Mouse (Mus musculus): ENCODE measurements around the gene Crls1.

The Crls1 gene

DNA sequence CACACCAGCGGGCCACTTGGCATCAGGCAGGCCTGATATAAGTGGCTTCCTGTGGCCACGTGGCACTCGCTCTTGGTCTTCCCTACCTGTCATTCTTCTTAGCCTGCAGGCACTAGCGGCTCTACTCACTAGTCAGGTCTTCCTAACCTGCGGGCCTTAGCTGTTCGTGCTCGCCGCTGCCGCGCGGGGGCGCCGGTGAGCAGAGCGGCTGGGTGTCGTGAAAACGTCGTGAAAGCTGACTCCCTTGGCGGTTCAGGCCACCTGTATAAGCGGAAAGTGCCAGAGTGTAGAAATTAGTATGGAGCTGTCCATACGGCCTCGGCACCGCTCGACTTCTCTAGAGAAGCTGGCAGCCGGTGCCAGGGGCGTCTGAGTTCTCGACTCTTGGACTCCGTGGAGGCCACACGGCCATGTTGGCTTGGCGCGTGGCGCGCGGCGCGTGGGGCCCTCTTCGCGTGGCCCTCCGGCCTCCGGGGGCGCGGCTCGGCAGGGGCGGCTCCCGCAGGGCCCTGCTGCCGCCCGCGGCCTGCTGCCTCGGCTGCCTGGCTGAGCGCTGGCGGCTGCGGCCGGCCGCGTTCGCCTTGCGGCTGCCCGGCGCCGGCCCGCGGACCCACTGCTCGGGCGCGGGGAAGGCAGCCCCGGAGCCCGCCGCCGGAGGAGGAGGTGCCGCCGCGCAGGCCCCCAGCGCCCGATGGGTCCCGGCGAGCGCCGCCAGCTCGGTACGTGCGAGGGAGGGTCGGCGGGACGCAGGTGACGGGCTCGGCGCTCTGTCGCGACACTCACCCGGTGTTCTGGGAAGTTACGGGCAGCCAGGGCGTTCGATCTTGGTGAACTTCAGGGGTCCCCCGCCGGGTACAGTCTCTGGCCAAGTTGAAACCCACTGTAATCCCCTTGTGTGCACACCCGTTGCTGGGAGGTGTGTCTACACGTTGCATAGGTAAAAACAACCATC, at the start of gene Crls1:
TSS of gene Crls1 (plus strand) at position 260 of the 952 bp plus-strand sequence.
- peak; percentile 92 for DNase-seq (ENCODE audit: low read depth, low spot score)

DNA sequence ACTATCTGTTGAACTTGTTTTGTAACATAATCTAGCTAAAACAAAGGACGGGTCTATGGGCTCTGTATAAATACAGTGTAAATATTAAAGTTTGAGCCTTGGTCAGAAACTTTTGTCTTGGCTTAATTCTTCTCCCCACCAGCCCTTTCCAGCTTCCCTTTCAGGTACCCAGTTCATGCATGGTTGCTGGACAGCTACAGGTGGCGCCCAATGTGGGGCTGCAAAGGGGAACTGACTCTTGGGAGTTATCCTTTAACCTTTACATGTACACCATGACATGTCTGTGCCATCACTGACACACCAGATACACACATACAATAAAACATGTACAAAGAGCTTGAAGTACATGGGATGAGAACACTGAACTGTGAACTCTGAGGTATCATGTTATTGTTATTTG, 43.5 kb upstream of the Crls1 start:
- DNase-seq (ENCODE audit: low read depth, low spot score) = no peak

DNA sequence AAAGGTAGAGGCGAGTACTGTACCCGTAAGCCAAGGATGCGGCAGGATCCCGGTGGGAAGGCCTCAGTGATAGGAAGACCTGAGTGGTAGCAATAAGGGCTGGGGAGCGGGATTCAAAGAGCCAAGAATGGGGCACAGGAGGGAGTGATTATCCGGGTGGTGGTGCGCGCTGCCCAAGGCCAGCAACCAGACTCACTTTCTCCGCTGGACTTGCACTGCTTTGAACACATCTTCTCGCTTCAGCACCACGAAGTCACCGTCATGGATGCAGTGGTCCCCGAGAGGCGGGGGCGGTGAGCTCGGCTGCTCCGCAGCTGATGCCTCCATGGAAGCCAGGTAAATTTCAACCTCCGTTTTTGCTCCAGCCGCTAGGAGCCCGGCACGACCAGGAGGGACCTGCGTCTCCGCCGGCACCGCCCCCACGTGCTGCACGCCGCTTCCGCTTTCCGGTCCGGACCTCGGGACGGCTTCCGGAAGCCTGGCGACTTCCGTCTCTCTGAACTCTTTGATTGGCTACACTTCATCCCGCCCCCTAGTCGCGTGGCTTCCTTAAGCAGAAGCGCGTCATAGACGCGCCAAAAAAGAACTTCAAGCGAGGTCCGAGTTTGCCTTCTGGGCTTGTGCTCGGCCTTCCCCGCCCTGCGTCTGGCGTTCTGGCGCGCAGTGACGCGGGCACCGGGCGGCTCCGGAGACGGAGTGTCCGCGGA, 30.7 kb upstream of the Crls1 start, which contains the start of the genes Trmt6 and Mcm8:
TSS of gene Trmt6 (minus strand) at position 448 of the 707 bp plus-strand sequence.
TSS of gene Mcm8 (plus strand) at position 534 of the 707 bp plus-strand sequence.
- DNase-seq (ENCODE audit: low read depth, low spot score) = peak; percentile 91

DNA sequence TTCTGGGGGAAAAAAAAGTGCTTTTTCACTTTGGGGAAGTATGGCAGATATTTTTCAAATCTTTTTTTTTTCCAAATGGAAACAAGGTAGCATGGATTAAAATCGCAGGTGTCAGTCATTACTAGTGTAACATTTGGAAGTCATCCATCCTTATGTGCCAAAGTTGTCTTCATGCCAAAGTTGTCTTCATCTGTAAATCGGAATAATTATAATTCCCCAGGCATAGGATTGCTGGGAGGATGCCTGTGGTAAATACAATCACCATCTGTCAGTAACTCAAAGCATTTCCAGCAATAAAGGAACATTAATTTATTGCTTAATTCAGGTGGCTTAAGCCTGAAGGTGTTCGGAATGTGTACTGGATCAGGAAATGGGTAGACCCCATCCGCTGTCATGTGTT, 5.4 kb upstream of the Crls1 start:
- DNase-seq (ENCODE audit: low read depth, low spot score) = no peak

DNA sequence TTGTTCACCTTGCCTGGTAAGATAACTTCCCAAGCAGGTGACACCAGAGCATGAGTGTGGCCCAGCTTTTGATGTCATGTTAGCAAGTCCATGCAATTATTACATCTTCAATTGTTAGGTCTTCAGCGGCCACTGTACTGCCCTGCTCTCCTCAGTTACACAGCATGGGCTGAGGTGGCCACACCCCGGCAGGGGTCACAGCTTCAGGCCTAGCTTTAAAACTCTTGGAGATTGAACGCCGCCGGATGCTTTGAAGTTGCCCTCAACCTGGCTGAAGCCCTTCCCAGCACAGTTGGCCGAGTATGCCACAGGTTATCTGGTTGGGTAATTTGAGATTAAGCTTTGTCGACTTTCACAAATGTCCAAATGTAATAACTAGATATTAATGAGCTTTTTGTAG, 1.1 kb downstream of the Crls1 start:
- DNase-seq (ENCODE audit: low read depth, low spot score) = no peak

DNA sequence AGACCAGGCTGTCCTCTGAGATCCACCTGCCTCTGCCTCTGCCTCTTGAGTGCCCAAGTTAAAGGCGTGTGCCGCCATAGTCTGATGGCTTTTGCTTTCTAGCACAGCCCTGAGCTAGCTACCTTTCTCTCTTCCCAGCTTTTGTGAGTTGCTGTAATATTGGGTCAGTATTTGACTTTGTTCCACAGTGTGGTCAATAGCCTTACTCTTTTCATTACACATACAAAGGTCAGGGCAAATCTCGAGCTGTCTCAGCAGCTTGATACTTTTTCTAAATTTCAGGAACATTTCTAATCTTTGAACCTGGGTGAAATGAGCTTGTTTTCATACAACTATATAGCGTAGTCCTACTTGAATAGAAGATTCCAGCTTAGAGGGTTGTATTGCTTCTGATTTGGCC, 1.9 kb downstream of the Crls1 start:
- DNase-seq (ENCODE audit: low read depth, low spot score) = no peak

DNA sequence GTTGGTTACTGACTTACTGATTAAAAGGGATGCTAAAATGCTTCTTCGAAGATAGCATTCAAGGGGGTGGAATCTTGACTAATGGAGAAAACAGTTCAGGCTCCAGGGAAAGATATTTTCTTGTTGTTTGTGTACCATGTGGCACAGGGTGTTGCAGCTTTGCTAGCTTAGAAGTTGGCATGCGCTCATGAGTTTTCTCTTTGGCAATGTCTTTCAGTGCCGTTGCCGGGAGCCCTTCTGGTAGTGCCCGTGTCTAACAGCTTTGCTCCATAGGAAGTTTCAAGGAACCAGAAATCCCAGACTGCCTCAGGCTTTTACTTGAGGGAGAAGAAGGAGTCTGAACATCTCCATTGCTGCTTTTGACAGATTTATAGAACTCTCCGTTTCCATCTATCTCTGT, 2.7 kb downstream of the Crls1 start:
- DNase-seq (ENCODE audit: low read depth, low spot score) = no peak

DNA sequence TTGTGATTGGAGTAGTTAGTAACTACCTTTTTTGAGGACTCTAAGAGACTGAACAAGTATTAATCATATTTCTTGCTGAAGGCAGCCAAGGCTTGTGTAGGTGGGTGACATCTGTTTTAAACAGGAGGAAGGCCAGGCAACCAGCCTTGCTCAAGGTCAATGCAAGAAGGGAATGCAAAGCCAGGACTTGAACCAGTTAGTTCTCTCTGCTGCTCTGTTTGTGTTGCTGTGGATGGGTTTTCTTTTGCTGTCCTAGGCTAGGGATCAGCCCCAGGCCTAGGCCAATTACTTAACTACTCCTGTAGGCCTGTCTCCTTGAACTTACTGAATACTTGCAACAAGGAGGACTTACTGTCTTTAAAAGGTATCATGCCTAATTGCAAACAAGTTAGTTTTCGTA, 6.6 kb downstream of the Crls1 start:
- DNase-seq (ENCODE audit: low read depth, low spot score) = no peak

DNA sequence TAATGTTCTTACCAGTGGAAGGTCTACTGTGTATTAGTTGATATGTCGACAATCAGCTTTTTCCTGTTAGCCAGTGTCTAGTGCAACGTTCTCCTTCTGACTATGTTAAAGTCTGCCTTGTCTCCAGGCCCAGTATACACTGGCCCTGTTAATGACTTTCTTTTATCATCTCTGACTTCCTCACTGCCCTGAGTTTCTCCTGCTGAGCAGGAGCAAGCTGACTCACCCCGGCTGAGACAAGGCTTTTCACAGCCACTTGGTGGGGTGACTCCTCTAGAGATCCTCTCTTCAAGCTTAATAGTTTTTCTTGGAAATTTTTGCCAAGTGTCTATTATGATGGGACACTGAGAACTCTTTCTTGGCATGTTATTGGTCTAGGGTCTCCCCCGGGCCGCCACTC, 9.9 kb downstream of the Crls1 start:
- no peak for DNase-seq (ENCODE audit: low read depth, low spot score)

DNA sequence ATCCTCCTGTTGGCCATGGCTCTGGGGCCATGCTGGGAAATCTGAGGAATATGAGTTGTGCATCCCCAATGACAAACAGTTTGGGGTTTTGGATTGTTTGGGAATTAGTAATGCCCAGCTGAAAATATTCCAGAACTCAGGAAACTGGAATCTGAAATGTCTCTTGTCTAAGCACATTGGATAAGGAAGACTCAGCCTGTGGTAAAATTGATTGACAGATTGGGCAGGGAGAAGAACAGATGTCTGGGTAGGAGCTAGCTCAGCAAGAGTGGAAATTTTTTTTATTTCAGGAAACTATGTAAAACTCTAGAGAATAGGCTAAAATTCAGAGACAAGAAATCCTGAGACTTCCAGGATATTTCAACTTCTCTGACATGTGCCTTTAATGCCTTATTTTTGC, 14.0 kb downstream of the Crls1 start:
- DNase-seq (ENCODE audit: low read depth, low spot score) = no peak

DNA sequence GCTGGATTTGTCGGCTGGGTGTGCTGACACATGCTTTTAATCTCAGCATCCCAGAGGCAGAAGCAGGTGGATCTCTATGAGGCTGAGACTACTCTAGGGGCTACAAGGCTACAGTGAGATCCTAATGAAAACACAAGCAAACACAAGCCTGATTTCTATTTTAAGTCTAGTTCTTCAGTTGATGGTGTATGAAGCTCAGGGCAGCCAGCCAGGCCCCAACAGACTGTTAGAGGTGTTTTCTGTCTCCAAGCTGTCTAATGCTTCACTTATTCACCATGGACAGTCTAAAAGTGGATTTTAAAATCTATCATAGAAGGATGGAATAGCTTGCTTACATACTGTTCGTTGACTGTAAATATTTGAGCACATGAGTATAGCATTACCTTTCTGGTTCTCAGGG, 15.0 kb downstream of the Crls1 start:
- DNase-seq (ENCODE audit: low read depth, low spot score) = no peak

DNA sequence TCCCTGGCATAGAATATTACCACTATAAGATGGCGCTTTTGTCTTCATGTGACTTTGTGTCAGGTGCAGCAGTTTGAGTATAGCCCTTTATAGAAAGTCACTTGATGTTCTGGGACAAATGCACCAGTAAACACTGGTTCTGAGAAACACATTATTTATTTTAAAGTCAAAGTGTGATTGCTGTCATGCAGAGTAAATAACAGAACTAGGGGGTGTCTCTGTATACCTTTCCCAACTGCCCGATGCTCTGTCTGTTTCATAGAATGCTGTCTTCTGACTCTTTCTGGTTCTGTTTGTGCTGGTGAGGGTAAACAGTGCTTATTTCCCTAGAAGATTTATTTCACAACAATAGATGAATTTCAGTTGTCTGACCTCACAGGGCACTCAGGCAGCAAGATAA, 16.9 kb downstream of the Crls1 start:
- DNase-seq (ENCODE audit: low read depth, low spot score) = no peak

DNA sequence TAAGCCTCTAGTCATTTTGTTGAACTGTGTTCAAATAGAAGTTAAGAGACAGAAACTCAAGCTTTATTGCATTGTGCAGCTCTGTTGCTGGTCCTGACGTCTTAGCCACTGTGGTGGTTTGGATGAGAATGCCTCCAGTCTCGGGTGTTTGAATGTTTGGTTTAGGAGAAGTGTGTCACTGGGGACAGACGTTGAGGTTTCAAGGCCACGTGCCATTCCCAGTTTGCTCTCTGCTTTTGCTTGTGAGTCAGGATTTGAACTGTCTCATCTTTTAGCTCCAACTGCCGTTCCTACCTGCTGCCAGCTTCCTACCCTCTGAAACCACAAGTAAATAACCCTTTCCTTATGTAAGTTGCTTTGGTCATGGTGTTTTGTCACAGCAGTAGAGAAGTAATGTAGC, 21.1 kb downstream of the Crls1 start:
- no peak for DNase-seq (ENCODE audit: low read depth, low spot score)

DNA sequence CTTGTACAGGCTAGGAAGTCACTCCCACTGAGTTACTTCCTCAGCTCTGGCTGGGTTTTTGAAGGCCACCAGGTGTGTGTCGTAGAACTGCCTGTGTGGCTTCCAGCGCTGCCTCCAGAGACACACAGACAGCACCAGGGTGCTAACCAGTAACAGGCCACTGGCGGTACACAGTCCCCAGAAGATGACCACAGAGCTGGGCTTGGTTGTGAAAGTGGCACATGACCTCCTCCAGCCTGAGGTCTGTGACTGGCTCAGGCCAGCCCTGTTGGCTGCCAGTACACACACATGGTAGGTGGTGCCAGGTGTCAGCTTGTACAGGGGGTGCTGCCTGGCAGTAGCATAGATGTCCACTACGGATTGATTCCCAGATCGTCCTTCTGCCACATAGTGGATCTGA, 23.2 kb downstream of the Crls1 start:
- no peak for DNase-seq (ENCODE audit: low read depth, low spot score)

DNA sequence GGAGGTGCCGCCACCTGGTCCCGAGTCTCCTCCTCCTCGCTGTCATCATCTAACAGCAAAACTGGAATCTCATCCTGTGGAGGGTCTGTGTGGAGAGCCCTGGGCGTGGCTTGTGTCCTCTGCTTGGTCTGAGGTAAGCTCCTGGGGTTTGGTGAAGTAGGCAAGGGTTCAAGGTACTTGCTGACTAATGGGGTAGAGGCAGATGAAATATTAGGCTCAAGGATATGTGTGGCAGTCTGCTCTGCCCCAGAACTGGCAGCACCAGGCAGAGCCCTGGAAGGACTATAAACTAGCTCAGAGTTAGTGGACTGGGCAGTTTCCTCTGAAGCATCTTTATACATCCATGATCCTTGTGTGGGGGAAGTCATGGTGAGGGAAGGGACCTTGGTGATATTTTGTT, 23.8 kb downstream of the Crls1 start:
- DNase-seq (ENCODE audit: low read depth, low spot score) = no peak

DNA sequence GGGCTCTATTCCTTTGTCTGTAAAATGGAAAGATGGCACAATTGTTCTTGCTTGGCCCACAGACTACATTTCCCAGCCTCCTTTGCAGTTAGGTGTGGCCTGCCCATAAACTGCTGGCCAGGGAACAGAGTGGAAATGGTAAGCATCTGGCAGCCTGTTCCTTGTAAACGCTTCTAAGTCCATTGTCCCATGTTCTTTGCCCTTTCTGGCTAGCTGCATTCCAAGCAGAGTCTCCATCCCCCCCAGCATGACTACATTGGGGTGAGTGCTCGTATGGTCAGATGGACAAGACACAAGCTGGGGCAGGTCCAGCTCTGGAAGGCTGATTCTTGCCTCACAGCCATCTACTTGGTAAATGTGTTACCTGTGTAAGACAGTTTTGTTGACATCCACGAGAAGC, 25.2 kb downstream of the Crls1 start:
- DNase-seq (ENCODE audit: low read depth, low spot score) = no peak

DNA sequence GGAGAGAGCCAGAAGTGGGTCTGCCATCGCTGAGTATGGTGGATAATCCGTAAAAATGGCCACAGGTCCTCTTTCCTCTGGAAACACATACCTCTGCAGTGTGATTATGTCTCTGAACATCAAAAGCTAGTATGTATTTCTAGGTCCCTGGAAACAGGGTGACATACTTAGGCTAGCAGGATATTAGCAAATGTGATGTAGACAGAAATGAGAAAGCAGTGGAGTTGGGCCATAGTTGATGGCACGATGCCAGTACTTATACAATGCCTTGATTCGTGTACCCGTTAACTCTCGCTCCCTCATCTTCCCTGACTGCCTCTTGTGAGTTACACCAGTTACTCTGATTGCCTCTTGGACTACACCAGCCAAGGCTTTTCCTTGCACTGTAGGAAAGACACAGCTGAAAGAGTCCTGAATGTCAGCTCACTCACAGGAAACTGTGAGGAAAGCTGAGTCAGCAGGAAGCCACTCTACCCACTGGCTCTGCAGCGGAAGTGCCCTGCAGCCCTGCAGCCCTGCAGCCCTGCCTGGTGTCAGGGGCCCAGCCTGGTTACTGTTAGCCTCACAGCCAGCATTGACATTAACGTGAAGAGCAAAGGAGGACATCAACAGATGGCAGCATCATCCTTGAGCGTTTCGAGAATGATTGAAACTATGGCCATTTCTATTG, 27.3 kb downstream of the Crls1 start:
- DNase-seq (ENCODE audit: low read depth, low spot score) = no peak

DNA sequence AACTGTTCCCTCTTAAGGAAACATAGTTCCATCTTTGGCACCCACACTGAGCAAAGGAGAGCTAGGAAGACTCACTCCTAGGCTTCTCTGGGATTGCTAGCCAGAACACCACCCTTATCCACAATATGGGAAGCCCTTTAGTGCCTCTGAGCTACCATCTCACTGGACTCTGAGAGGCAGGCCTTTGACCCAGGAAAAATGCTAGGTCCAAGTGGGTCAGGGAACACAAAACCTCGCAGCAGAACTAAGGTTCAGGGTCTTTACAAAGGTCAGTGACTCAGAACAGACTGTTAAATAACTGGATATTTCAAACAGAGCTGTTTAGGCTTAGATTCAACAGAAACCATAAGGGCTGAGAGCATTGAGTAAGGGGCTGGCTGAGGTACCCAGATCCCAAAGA, 30.5 kb downstream of the Crls1 start:
- DNase-seq (ENCODE audit: low read depth, low spot score) = no peak

DNA sequence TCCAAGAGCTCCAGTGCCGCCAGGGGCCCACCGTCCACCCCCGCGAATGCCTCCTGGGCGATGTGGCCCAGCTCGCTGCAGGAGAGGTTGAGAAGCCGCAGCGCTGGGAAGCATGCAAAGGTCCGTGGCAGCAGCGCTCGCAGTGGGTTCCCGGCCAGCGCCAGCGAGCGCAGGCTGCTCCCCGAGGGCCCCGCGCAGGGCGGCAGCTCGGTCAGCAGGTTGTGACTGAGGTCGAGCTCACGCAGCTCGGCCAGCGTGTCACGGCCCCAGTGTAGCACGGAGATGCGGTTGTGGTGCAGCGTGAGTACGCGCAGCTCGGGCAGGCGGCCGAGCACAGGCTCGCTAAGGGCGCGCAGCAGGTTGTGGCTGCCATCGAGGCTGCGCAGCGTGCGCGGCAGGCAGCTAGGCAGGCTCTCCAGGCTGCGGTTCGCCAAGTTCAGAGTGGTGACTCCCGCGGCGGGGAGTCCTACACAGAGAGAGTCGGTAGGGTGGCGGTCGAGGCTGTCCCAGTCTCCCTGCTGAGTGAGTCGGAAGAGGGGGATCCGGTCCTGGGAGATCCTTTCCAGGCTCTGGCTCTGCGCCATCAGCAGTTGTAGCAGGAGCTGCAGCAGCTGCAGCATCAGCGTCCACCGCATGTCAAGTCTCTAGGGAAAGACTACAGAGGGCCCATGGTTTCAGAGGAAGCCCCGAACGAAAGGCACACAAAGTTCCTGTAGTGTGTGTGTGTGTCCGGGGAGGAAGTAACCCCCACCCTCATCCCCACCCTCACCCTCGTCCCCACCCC, 33.0 kb downstream of the Crls1 start:
- DNase-seq (ENCODE audit: low read depth, low spot score) = no peak

DNA sequence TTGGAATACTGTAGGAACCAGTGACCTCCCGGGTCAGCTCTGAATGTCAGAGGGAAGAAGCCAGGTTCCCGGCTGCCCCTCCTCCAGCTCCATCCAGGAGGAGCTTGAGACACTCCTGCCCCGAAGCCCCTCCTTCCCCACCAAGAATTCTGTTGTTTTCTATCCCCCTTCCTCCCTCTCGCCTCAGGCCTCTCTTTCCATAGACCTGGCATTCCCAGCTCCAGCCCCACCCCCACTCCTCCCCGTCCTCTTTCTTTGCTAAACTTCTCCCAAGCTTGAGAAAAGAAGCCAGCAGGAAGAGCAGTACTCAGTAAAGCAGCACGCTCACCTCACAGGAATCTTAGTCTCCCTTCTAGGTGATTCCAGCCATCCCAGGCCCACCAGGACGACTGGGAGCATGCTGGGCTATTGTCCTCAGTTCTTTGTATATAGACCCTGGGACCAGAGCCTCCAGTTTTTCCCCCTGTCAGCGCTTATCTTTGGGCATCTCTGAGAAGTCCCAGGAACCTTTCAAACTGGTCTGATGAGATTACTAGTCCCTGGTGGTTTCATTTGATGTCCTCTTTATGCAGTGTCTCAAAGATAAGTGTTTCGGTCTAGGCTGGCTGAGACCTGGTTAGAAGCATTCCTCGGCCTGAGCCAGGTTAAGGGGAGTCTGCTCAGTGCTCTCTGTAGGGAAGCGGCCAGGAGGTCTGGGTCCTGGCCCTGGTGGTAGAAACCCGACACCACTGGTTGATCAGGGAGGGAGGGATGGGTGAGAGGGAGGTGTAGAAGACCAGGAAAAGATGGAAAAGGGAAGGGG, 34.6 kb downstream of the Crls1 start, which contains the start of gene Lrrn4:
TSS of gene Lrrn4 (minus strand) at position 48 of the 802 bp plus-strand sequence.
- DNase-seq (ENCODE audit: low read depth, low spot score) = no peak
